Mouse (Mus musculus): Measurements from ENCODE around the gene Hist1h2bb.

GRCm38 (mm10) chr13:23697491-23698299 lies 48.8 kb upstream of the Hist1h2bb start:
- no peak for TF ChIP-seq GATA1 (IDR thresholded peaks at IDR 0.05; ENCODE audit: borderline replicate concordance, low read length)
- TF ChIP-seq FLI1 (IDR thresholded peaks at IDR 0.05; ENCODE audit: low read length): no peak

Data from megakaryocyte, embryonic 14.5 days (primary cell).